Mouse (Mus musculus): ENCODE measurements around the gene Mzf1.

DNA sequence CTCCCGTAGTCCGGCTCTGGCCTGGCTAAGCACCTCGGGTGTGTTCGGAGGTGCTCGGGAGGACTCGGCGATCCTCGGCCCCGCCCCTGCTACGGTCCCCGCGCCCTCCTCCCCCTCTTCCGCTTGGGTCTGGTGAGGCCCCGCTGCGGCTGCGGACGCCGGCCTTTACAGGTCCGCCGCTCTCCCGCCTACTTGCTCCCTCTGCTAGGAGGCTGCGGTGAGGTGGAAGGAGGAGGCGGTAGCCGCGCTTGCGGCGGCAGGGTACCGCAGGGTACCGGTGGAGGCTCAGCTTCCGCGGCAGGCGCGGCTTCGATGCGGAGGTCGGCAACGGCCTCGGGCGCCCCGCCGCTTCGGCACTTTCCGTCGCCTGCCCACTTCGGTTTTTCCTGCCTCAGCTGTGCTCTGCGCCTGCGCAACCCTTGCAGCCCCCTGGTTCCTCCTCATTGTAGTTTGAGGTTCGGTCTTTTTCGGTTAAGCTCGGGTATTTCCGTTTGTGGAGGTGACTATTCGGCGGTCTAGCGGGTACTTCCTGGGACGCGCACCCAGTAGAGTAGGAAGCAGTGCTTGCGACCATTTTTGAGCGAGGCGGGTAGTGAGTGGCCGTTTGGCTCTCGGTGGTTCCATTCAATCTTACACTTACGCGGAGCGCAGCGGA, 16.5 kb downstream of the Mzf1 start, which contains the start of gene Ube2m:
- TF ChIP-seq MAFK (IDR thresholded peaks at IDR 0.05; ENCODE audit: insufficient replicate concordance, low read length) (no peak), POLR2A (IDR thresholded peaks at IDR 0.05; ENCODE audit: low read depth, low read length) (peak; percentile 87), EP300 (IDR thresholded peaks at IDR 0.05; ENCODE audit: low read length) (no peak), CTCF (conservative IDR thresholded peaks at IDR 0.05 in 1 of 2, IDR thresholded peaks at IDR 0.05 in 1 of 2; ENCODE audit: low read depth in 2 of 2, low read length in 2 of 2) (no peak), ZKSCAN1 (IDR thresholded peaks at IDR 0.05; ENCODE audit: borderline replicate concordance, low read depth, low read length) (no peak), USF2 (conservative IDR thresholded peaks at IDR 0.05; ENCODE audit: low read depth, low read length) (no peak), ZNF384 (IDR thresholded peaks at IDR 0.05; ENCODE audit: low read depth, low read length) (no peak), ZC3H11A (IDR thresholded peaks at IDR 0.05; ENCODE audit: low read depth, low read length) (no peak), ZMIZ1 (IDR thresholded peaks at IDR 0.05; ENCODE audit: low read depth, low read length) (peak; percentile 96), MEF2A (IDR thresholded peaks at IDR 0.05; ENCODE audit: borderline replicate concordance, low read depth, low read length) (no peak), UBTF (IDR thresholded peaks at IDR 0.05; ENCODE audit: low read depth, low read length) (peak; percentile 76; the same call in 1 of the 2 replicates), E2F4 (IDR thresholded peaks at IDR 0.05; ENCODE audit: insufficient replicate concordance, low read depth, low read length) (no peak), CHD2 (IDR thresholded peaks at IDR 0.05; ENCODE audit: low read length) (peak; percentile 56; the same call in 1 of the 2 replicates)

Measured in CH12.LX (cell line).